Mouse (Mus musculus): ENCODE results near the gene Pnp. TPM values are rescaled to one million over a fixed set of nuclear protein-coding genes. Genes with fewer than 3 reads are reported as not detected.
"Not testable (repeated sequence)": the region's sequence is repeated elsewhere in the genome, so short reads cannot be mapped to it uniquely, and the experiment has no call there.

Pnp gene
- polyA plus RNA-seq (2016; fragmentation: Nextera tagmentation; extraction: Ambion mirVana): 73.9 and 85.1 TPM in 2 replicates

- H3K9me3 ChIP-seq (replicated peaks): no peaks in the 10 kb centered on the region
- peak; percentile 98 for DNase-seq (ENCODE audit: low spot score)
- WGBS: under 1% methylated on average over 68 of the region's 68 CpGs
- H3K4me1 ChIP-seq: peaks cover 41% of the 10 kb centered on the region
- H3K27ac ChIP-seq (replicated peaks): peak within 1 kb of the TSS; percentile 92
- no peaks in the 10 kb centered on the region for H3K27me3 ChIP-seq (ENCODE audit: low read depth, poor library complexity, severe bottlenecking)
- H3K36me3 ChIP-seq: peaks cover 37% of the 10 kb centered on the region
- H3K4me3 ChIP-seq: peak within 1 kb of the TSS; percentile 91
These were observed at the start of gene Pnp, which contains the start of gene Pip4p1 for GRCm38 (mm10) chr14:50930754-50931492. Gene Pnp (plus strand): TSS chr14:50931082. Gene Pip4p1 (minus strand): TSS chr14:50930856.

- H3K36me3 ChIP-seq: no peaks in the 10 kb centered on the region
- 92% methylated on average over 8 of the region's 8 CpGs for WGBS
- DNase-seq (ENCODE audit: low spot score): no peak
- no peak overlapping the region for H3K27ac ChIP-seq (replicated peaks)
- H3K4me3 ChIP-seq: no peak overlapping the region
- peaks cover 9% of the 10 kb centered on the region for H3K4me1 ChIP-seq
- H3K9me3 ChIP-seq (replicated peaks): no peaks in the 10 kb centered on the region
- peaks cover 18% of the 10 kb centered on the region for H3K27me3 ChIP-seq (ENCODE audit: low read depth, poor library complexity, severe bottlenecking)
These were observed 39.3 kb upstream of the Pnp start for GRCm38 (mm10) chr14:50891621-50892020.

GRCm38 (mm10) chr14:50892091-50892490, 38.8 kb upstream of the Pnp start:
- H3K27ac ChIP-seq (replicated peaks): no peak overlapping the region
- H3K4me3 ChIP-seq: no peak overlapping the region
- H3K36me3 ChIP-seq: no peaks in the 10 kb centered on the region
- no peaks in the 10 kb centered on the region for H3K9me3 ChIP-seq (replicated peaks)
- H3K4me1 ChIP-seq: peaks cover 14% of the 10 kb centered on the region
- WGBS: 88% methylated on average over 7 of the region's 7 CpGs
- no peak for DNase-seq (ENCODE audit: low spot score)
- H3K27me3 ChIP-seq (ENCODE audit: low read depth, poor library complexity, severe bottlenecking): peaks cover 22% of the 10 kb centered on the region

- WGBS: 92% methylated on average over 22 of the region's 22 CpGs
- no peak for DNase-seq (ENCODE audit: low spot score)
- H3K4me1 ChIP-seq: peaks cover 17% of the 10 kb centered on the region
- peaks cover 29% of the 10 kb centered on the region for H3K27me3 ChIP-seq (ENCODE audit: low read depth, poor library complexity, severe bottlenecking)
- no peak overlapping the region for H3K4me3 ChIP-seq
- H3K27ac ChIP-seq (replicated peaks): no peak overlapping the region
- H3K9me3 ChIP-seq (replicated peaks): no peaks in the 10 kb centered on the region
- no peaks in the 10 kb centered on the region for H3K36me3 ChIP-seq
These were observed 38.1 kb upstream of the Pnp start for GRCm38 (mm10) chr14:50892541-50893459.

GRCm38 (mm10) chr14:50895407-50895806, 35.5 kb upstream of the Pnp start:
- H3K27me3 ChIP-seq (ENCODE audit: low read depth, poor library complexity, severe bottlenecking): peaks cover 33% of the 10 kb centered on the region
- no peak overlapping the region for H3K27ac ChIP-seq (replicated peaks)
- no peaks in the 10 kb centered on the region for H3K9me3 ChIP-seq (replicated peaks)
- no peak for DNase-seq (ENCODE audit: low spot score)
- peaks cover 17% of the 10 kb centered on the region for H3K4me1 ChIP-seq
- no peaks in the 10 kb centered on the region for H3K36me3 ChIP-seq
- no peak overlapping the region for H3K4me3 ChIP-seq

- WGBS: 17% methylated on average over 19 of the region's 19 CpGs
- H3K9me3 ChIP-seq (replicated peaks): no peaks in the 10 kb centered on the region
- peak overlapping the region; percentile 56 for H3K4me3 ChIP-seq
- peak; percentile 33 for DNase-seq (ENCODE audit: low spot score)
- H3K4me1 ChIP-seq: peaks cover 17% of the 10 kb centered on the region
- H3K27ac ChIP-seq (replicated peaks): peak overlapping the region; percentile 47
- no peaks in the 10 kb centered on the region for H3K36me3 ChIP-seq
- H3K27me3 ChIP-seq (ENCODE audit: low read depth, poor library complexity, severe bottlenecking): peaks cover 33% of the 10 kb centered on the region
These were observed 34.7 kb upstream of the Pnp start for GRCm38 (mm10) chr14:50895985-50896746.

- 19% methylated on average over 23 of the region's 23 CpGs for WGBS
- no peaks in the 10 kb centered on the region for H3K36me3 ChIP-seq
- H3K4me1 ChIP-seq: peaks cover 17% of the 10 kb centered on the region
- H3K27me3 ChIP-seq (ENCODE audit: low read depth, poor library complexity, severe bottlenecking): peaks cover 33% of the 10 kb centered on the region
- peak; percentile 36 for DNase-seq (ENCODE audit: low spot score)
- peak overlapping the region; percentile 47 for H3K27ac ChIP-seq (replicated peaks)
- peak overlapping the region; percentile 56 for H3K4me3 ChIP-seq
- H3K9me3 ChIP-seq (replicated peaks): no peaks in the 10 kb centered on the region
These were observed 34.0 kb upstream of the Pnp start for GRCm38 (mm10) chr14:50896747-50897373.

- 51% methylated on average over 7 of the region's 7 CpGs for WGBS
- Histone ChIP-seq H3K27ac (replicated peaks) (peak within 1 kb of the TSS; percentile 47), H3K36me3 (no peaks in the 10 kb centered on the region), H3K9me3 (replicated peaks) (no peaks in the 10 kb centered on the region), H3K4me1 (peaks cover 17% of the 10 kb centered on the region), H3K27me3 (ENCODE audit: low read depth, poor library complexity, severe bottlenecking) (peaks cover 33% of the 10 kb centered on the region), H3K4me3 (peak within 1 kb of the TSS; percentile 56)
- peak; percentile 13 for DNase-seq (ENCODE audit: low spot score)
These were observed 33.5 kb upstream of the Pnp start, which contains the start of gene Klhl33 for GRCm38 (mm10) chr14:50897374-50897765. Gene Klhl33 (minus strand): TSS chr14:50897507.

- H3K36me3 ChIP-seq; H3K27ac ChIP-seq (replicated peaks); H3K9me3 ChIP-seq (replicated peaks); DNase-seq (ENCODE audit: low spot score); H3K4me3 ChIP-seq: not testable (repeated sequence)
- peaks cover 17% of the 10 kb centered on the region for H3K4me1 ChIP-seq
- WGBS: 93% methylated on average over 2 of the region's 2 CpGs
- H3K27me3 ChIP-seq (ENCODE audit: low read depth, poor library complexity, severe bottlenecking): peaks cover 33% of the 10 kb centered on the region
These were observed 32.9 kb upstream of the Pnp start for GRCm38 (mm10) chr14:50897992-50898391.

GRCm38 (mm10) chr14:50903973-50904827, 26.7 kb upstream of the Pnp start:
- Histone ChIP-seq H3K4me3 (peak overlapping the region; percentile 60), H3K9me3 (replicated peaks) (no peaks in the 10 kb centered on the region), H3K27me3 (ENCODE audit: low read depth, poor library complexity, severe bottlenecking) (no peaks in the 10 kb centered on the region), H3K4me1 (peaks cover 9% of the 10 kb centered on the region), H3K36me3 (no peaks in the 10 kb centered on the region), H3K27ac (replicated peaks) (peak overlapping the region; percentile 77)
- peak; percentile 67 for DNase-seq (ENCODE audit: low spot score)
- 2% methylated on average over 26 of the region's 26 CpGs for WGBS

- WGBS: 86% methylated on average over 4 of the region's 4 CpGs
- no peak for DNase-seq (ENCODE audit: low spot score)
- no peak overlapping the region for H3K27ac ChIP-seq (replicated peaks)
- no peak overlapping the region for H3K4me3 ChIP-seq
- H3K9me3 ChIP-seq (replicated peaks): no peaks in the 10 kb centered on the region
- no peaks in the 10 kb centered on the region for H3K36me3 ChIP-seq
- H3K27me3 ChIP-seq (ENCODE audit: low read depth, poor library complexity, severe bottlenecking): no peaks in the 10 kb centered on the region
- H3K4me1 ChIP-seq: peaks cover 9% of the 10 kb centered on the region
These were observed 26.1 kb upstream of the Pnp start for GRCm38 (mm10) chr14:50904828-50905129.
